Mouse (Mus musculus) limb, embryonic 14.5 days (tissue): Measurements from ENCODE around the gene Slc27a4. TPM values are rescaled to one million over a fixed set of nuclear protein-coding genes. Genes with fewer than 3 reads are reported as not detected.
"Not testable (repeated sequence)": the region's sequence is repeated elsewhere in the genome, so short reads cannot be mapped to it uniquely, and the experiment has no call there.

Source experiments
- ATAC-seq: fragments of 200-750 bp; cut with Nextera tagmentation; 2 replicates; pipeline ENCODE4 v1.8.0; 2017; ENCODE audit warnings: low read depth, moderate number of reproducible peaks, moderate TSS enrichment; ENCODE audit not compliant: low FRiP score
- DNase-seq: peaks from one replicate; pipeline ENCODE4 v3.0.0-alpha.2; 2015; ENCODE audit warnings: low spot score
- H3K27ac ChIP-seq: fragments of 300-500 bp; sonication (generic); replicated peaks from 2 replicates; pipeline ENCODE4 v1.5.1; 2014; ENCODE audit warnings: low read depth, mild to moderate bottlenecking, low read length, moderate library complexity, mixed read lengths
- H3K27me3 ChIP-seq: fragments of 300-500 bp; sonication (generic); 2 replicates; pipeline ENCODE4 v1.6.1; 2014; ENCODE audit warnings: low read length, mixed read lengths; ENCODE audit not compliant: control insufficient read depth, insufficient read depth
- H3K36me3 ChIP-seq: fragments of 300-500 bp; sonication (generic); 2 replicates; pipeline ENCODE4 v1.6.1; 2014; ENCODE audit warnings: mild to moderate bottlenecking, low read length, moderate library complexity, mixed read lengths; ENCODE audit not compliant: control insufficient read depth, insufficient read depth
- H3K4me1 ChIP-seq: fragments of 300-500 bp; sonication (generic); 2 replicates; pipeline ENCODE4 v1.6.1; 2014; ENCODE audit warnings: antibody characterized with exemption, low read length, mixed read lengths; ENCODE audit not compliant: control insufficient read depth, insufficient read depth
- H3K4me2 ChIP-seq: fragments of 300-500 bp; sonication (generic); replicated peaks from 2 replicates; pipeline ENCODE4 v1.6.1; 2014; ENCODE audit warnings: low read depth, mild to moderate bottlenecking, low read length, moderate library complexity; ENCODE audit not compliant: severe bottlenecking
- H3K4me3 ChIP-seq: fragments of 300-500 bp; sonication (generic); replicated peaks from 2 replicates; pipeline ENCODE4 v1.5.1; 2014; ENCODE audit warnings: low read length
- H3K9ac ChIP-seq: fragments of 300-500 bp; sonication (generic); 2 replicates; pipeline ENCODE4 v1.6.1; 2014; ENCODE audit warnings: mild to moderate bottlenecking, low read depth, low read length, moderate library complexity; ENCODE audit not compliant: severe bottlenecking
- H3K9me3 ChIP-seq: fragments of 300-500 bp; sonication (generic); 2 replicates; pipeline ENCODE4 v1.6.1; 2016; ENCODE audit warnings: low read length; ENCODE audit not compliant: control insufficient read depth
- POLR2A ChIP-seq: fragments of 200-500 bp; IDR thresholded peaks from 2 replicates; pipeline ENCODE4 v1.8.0; 2012; ENCODE audit warnings: inconsistent platforms, mild to moderate bottlenecking, moderate library complexity, borderline replicate concordance; ENCODE audit not compliant: insufficient read depth, insufficient read length; ENCODE audit errors: extremely low read depth
- WGBS: fragments of 180-500 bp; shearing (Covaris S2); extraction: QIAGEN DNeasy Blood & Tissue Kit; methylation state at CpG from one replicate; pipeline ENCODE4 v1.1.7; 2014; 5-methylcytosine and 5-hydroxymethylcytosine counted together
- polyA plus RNA-seq, 2 experiments: library from polyadenylated mRNA; depleted of rRNA in 1 of 2; stranded (reverse) in 1 of 2; unstranded in 1 of 2; fragments of >200 nt; fragmentation: Nextera tagmentation in 1 of 2; extraction: Ambion mirVana in 1 of 2; gene quantifications; 2 replicates each; pipeline versions ENCODE4 v1.2.1 to v1.2.3; 2012 to 2014

The Slc27a4 gene
- polyA plus RNA-seq, 2 experiments: 17.1 to 24.0 TPM

- Histone ChIP-seq H3K36me3 (no peaks in the 10 kb centered on the region), H3K27ac (no peak overlapping the region), H3K27me3 (no peaks in the 10 kb centered on the region), H3K4me3 (no peak overlapping the region), H3K9me3 (no peaks in the 10 kb centered on the region), H3K4me2 (no peak overlapping the region), H3K9ac (no peak overlapping the region), H3K4me1 (no peaks in the 10 kb centered on the region)
- no peak for DNase-seq
- no peak for TF ChIP-seq POLR2A
- no peak for ATAC-seq
These were observed 32.3 kb upstream of the Slc27a4 start for GRCm38 (mm10) chr2:29770162-29770561.

DNA sequence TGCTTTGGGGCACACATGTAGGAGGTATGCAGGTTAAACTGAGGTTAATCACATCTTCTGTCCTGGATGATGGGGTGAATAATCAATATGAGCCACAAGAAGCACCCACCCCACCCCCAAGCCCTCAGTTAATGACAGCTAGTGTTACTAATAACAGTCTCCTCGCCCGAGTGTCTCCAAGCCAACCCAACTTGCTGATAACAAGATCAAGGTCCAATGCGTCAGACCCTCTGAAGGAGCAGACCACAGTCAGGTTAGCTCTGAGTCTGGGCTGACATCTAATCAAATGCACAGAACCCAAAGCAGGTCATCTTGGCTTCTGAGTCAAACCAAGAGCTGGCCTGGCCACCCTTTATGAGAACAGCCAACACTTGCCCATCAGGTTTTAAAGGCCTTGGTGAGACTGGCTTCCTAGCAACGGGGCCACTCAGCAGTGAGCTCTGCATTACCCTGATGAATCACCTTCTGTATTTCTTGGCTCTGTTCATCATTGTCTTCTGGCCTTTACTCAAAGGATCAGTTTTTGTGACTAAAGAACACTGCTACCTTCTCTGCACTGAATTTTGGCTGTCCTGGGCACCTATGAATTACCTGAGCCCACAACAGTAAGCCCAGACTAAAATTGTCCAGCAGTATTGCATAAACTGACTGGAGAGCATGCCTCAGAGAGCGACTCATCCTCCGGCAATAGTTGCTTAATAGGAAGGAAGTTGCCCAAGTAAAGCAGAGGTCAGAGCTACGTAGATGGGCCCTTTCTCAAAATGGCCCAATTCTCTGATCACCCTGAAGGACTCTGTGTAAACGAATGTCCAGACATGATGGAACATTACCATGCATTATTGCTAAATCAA, 30.6 kb upstream of the Slc27a4 start:
- H3K4me3 ChIP-seq: no peak overlapping the region

GRCm38 (mm10) chr2:29773323-29773722, 29.1 kb upstream of the Slc27a4 start:
- Histone ChIP-seq H3K36me3 (peaks cover 20% of the 10 kb centered on the region), H3K9ac (no peak overlapping the region), H3K4me2 (no peak overlapping the region), H3K27me3 (no peaks in the 10 kb centered on the region), H3K9me3 (no peaks in the 10 kb centered on the region), H3K4me1 (no peaks in the 10 kb centered on the region), H3K27ac (no peak overlapping the region), H3K4me3 (no peak overlapping the region)
- ATAC-seq (no peak), DNase-seq (no peak)
- 88% methylated on average over 4 of the region's 4 CpGs for WGBS
- no peak for TF ChIP-seq POLR2A

More for the DNA sequence above, 30.6 kb upstream of the Slc27a4 start:
- Histone ChIP-seq H3K36me3 (peaks cover 5% of the 10 kb centered on the region), H3K27ac (no peak overlapping the region), H3K4me1 (no peaks in the 10 kb centered on the region), H3K9me3 (no peaks in the 10 kb centered on the region), H3K27me3 (no peaks in the 10 kb centered on the region), H3K9ac (no peak overlapping the region), H3K4me2 (no peak overlapping the region)
- TF ChIP-seq POLR2A: no peak
- 84% methylated on average over 8 of the region's 8 CpGs for WGBS
- ATAC-seq: no peak
- DNase-seq: no peak

DNA sequence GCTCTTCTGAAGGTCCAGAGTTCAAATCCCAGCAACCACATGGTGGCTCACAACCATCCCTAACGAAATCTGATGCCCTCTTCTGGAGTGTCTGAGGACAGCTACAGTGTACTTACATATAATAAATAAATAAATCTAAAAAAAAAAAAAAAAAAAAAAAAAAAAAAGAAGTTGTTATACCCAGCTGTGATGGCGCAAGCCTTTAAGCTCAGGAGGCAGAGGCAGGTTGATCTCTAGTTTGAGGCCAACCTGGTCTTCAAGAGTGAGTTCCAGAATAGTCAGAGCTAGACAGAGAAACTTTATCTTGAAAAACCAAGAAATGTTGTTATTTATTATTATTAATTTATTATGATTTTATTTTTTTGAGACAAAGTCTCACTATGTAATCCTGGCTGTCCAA, 21.2 kb upstream of the Slc27a4 start:
- H3K4me3 ChIP-seq, DNase-seq, H3K4me2 ChIP-seq, H3K27ac ChIP-seq, H3K4me1 ChIP-seq, H3K9me3 ChIP-seq, H3K27me3 ChIP-seq, ATAC-seq, H3K9ac ChIP-seq: not testable (repeated sequence)
- 96% methylated on average over 2 of the region's 2 CpGs for WGBS
- peaks cover 92% of the 10 kb centered on the region for H3K36me3 ChIP-seq

DNA sequence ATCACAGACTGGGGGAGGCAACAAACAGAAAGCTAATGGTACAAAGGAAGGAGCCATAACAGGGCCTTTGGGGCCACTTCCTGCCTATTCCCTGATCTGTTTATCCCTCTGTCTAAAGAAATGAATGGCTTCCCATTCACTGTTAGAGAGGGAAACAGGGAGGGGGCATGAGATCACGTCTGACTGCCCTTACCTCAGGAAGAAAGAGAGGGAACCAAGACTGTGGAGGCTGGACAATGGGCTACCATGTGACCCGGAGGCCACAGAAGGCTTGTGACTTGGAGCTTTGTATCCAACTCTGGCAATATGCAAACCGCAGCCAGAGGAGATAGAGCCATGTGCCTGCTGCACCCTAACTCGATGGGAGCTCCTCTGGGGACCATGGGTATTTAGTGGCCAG, 18.1 kb upstream of the Slc27a4 start:
- Histone ChIP-seq H3K4me2 (no peak overlapping the region), H3K27me3 (no peaks in the 10 kb centered on the region), H3K27ac (no peak overlapping the region), H3K9me3 (peaks cover 5% of the 10 kb centered on the region), H3K4me3 (no peak overlapping the region), H3K36me3 (peaks cover 63% of the 10 kb centered on the region), H3K4me1 (peaks cover 11% of the 10 kb centered on the region), H3K9ac (no peak overlapping the region)
- DNase-seq (no peak), ATAC-seq (no peak)
- TF ChIP-seq POLR2A: no peak
- 83% methylated on average over 4 of the region's 4 CpGs for WGBS
